Mouse (Mus musculus) mouse embryonic stem cell (cell line): ENCODE measurements at regions not wholly inside any gene's neighbourhood (a gene's known extent, or its start where the extent isn't known, plus 50 kb on each side); places are given as distances from the start of the nearest gene placed in this dataset.

ENCODE experiments used
- in situ Hi-C, 2 experiments: fragments of 300-500 bp; cut with MboI; formaldehyde crosslinking; loops; 1 replicate in 1 of 2; 3 replicates in 1 of 2; pipeline ENCODE4 v1.14.3; 2019 to 2020; ENCODE audit warnings: low sequenced_read_pairs in 2 of 2, low pct_unique_long_range_greater_than_20kb in 1 of 2, mixed read lengths in 1 of 2; ENCODE audit not compliant: unreplicated experiment in 1 of 2

DNA sequence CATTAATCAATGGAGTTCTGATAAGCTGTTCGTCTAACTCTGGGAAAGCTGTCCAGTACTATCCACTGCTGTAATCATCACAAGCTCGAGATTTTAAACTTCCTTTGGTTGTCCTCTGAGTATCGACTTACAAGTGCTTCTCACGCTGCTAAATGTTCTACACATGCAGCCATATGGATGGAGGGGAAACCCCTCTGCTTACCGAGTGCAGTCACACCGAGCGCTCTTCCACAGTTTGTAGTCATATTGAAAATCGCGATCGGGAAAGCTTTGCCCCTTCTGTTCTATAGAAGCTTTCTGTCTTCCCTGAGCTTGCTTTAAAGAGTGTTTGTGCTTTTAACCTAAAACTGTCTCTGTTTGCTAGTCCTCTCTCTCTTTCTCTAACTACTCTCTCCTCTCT lies 57.8 kb downstream of the Degs1 start:
- in situ Hi-C loops = loop anchor here in 1 of 2 experiments (25.0 kb wide), 1 partner anchor 738 kb away; no protein-coding TSS in a partner anchor

DNA sequence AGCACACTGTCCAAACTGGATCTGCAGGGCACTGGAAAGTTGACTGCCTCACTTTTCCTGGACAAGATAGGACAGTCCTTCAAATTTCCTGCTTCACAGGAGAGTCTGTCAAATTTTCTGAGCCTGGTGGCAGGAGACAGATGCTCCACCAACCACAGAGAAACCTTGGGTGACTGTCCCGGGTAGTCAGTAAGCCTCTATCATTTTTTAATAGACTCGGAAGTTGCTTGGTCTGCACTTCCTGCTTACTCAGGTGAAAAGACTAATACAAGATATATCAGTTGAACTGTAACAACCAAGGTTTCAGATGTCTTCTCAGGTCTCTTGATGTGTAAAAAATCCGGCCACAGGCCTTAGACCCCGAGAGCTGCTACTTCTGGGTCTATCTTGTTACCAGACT lies 58.8 kb downstream of the Degs1 start:
- in situ Hi-C loops = loop anchor here in 1 of 2 experiments (25.0 kb wide), 1 partner anchor 737 kb away; no protein-coding TSS in a partner anchor
